Mouse (Mus musculus) thymus, postnatal 10 days (tissue): ENCODE measurements around the gene Ccdc63.
"Not testable (repeated sequence)": the region's sequence is repeated elsewhere in the genome, so short reads cannot be mapped to it uniquely, and the experiment has no call there.

ENCODE experiments used
- DNase-seq, 2 experiments: peaks; one replicate each; pipeline ENCODE4 v3.0.0; 2021; ENCODE audit warnings: low spot score in 2 of 2

The Ccdc63 gene

DNA sequence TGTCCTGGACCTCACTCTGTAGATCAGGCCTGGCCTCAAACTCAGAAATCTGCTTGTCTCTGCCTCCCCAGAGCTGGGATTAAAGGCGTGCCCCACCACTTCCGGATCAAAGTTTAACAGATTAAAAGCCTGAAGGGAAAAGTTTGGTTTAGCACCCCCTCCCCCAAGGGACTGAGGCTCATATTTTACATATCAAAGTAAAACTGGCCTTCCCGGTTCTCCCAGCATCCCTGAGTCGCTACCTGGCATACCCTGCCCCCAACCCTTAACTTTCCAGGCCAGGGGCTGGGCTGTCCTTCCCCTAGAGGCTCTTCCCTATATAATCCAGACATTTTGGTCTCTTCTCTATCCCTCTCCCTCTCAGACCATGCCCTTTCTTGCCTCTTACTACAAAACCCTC is 8.6 kb upstream of the Ccdc63 start:
- DNase-seq: no peak

DNA sequence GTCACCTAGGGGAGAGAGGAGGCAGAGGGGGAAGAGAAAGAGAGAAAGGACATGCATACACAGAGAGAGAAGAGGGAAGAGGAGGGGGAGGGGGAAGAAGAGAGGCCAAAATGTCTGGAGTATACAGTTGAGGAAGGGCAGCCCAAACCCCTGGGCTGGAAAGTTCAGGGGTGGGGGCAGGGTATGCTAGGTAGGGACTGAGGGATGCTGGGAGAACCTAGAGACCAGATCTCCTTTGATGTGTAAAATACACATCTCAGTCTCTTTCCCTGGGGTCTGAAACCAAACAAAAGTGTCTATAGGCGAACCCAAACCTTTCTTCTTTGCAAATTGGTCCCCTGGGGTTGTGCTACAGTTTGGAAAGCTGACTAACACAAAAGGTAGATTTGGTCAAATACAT is 7.5 kb upstream of the Ccdc63 start:
- DNase-seq: no peak

DNA sequence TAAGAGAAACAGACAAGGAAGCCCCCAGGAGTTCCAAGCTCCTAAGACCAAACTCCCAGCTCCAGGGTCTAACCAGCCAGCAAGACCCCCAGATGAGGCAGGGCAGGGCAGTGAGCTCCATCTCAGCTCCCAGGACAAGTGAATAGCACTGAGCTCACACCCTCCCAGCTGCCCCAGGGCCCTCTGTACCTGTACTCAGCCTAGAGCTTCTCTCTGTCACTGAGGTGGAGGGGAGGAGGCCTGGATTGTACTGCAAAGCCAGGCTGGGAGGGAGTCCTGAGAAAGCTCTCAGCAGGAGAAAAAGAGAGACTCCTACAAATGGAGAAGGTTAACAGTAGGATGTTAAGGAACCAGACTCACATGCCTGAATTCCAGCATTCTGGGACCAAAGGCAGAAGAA is 6.0 kb upstream of the Ccdc63 start:
- DNase-seq: no peak

DNA sequence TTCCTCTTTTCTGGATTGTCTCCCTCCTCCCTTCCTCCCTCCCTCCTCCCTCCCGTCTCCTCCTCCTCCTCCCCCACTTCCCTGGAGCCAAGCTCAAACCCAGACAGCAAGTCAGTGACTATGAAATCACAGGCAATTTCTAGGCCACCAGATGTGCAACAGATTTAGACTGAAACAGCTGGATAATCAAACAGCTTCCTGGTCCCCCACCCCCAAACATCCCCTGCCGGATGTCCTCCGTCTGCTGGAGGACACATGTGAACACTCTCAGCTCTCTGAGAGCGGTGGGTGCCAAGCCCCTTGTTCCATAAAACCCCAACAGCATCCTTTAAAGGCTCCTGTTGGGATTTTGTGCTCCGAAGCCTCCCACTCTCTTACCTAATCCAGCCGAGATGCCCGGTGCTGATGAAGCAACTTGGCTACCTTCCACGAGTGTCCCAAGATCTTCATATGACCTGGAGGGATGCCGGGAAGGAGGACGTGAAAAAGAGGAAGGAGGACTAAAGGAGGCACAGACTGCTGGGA is 5.5 kb upstream of the Ccdc63 start:
- peak; percentile 35 to 37 for DNase-seq

DNA sequence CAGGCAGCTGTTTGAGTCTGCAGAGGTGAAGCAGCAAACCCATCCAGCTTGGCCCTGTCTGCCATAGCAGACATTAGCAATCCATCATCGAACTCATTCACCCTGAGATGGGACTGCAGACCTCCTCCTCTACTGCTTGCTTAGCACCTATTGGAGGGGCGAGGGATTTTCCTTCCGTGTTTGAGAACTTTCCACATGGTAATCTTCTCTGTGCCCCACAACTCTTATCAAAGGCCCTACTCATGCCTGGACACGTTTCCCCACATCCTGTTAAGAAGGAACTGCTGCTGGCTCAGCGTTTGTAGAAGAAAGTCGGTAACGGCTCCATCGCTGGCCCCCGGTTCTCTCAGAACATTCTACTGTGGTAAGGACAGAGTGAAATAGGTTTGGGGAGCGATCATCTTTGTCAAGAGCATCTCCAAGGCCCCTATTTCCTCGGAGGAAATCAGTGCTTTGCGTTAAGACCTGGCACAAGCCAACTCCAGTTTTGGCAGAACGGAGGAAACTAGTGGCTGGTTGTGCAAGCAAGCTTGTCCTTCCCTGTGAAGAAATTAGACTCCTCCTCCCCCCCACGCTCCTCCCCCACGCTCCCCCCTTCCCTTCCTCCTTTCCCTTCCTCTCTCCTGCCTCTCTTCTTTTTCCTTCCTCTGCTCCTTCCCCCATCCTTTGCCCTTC is 4.9 kb upstream of the Ccdc63 start:
- DNase-seq: peak; percentile 53 to 80

DNA sequence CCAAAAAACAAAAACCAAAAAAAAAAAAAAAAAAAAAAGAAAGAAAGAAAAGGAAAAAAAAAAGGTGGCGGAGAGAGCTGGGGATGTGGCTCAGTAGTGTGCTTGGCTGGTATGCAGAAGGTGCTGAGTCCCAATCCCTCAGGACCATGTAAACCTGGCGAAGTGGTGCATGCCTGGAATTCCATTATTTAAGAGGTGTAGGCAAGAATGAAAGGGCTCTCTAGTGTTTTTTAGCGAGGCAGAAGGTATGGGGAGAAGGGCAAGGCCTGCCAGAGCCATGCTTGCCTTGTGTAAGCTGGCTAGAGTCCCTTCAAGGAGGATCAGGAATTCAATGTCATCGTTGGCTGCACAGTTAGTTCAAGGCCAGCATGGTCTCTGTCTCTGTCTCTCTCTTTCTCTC is 4.2 kb upstream of the Ccdc63 start:
- no peak for DNase-seq

DNA sequence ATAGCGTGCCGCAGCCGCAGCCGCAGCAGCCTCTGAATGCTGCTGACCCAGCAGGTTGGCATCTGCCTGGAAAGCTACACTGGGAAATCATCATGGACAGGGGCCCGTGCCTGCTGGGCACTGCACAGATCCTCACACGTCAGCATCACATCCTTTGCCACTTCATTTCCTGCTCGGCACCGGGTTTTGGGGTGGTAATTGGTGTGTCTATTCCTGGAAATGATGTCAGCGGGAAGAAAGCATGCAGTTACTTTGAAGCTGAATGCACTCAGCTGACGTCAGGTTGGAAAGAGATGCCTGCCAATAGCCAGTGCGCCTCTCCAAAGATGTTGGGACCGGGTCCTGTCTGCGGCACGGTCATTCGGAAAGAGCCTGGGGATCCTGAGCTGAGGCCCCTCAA is 2.9 kb upstream of the Ccdc63 start:
- DNase-seq: no peak

DNA sequence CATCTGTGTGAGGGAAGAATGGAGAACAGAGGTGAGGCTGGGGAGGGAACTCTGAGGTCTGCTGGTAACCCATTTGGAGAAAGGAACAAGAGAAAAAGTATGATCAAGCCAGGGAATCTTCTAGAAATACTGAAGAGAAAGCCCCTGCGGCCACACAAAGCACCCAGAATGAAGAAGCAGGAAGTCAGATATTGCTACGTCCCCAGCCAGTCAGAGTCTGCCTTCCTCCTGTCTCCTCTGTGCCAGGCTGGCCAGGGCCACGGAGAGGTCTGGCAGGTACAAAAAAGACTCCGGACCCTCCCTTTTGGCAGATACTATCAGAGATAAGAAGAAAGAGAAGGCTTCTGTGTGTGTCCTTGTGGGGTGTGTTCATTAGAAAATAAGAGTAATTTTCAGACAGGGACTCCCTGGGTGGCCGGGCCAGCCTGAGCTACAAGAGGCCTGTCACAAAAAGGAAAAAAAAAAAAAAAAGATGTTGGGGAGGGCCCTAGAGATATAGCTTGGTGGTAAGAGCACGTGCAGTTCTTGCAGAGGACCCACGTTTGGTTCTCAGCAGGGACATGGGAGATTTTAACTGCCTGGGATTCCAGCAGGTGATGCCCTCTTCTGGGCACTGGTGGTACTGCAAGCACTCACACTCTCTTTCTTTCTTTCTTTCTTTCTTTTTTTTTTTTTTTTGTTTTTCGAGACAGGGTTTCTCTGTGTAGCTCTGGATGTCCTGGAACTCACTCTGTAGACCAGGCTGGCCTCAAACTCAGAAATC is 1.8 kb upstream of the Ccdc63 start:
- DNase-seq: peak; percentile 44 to 74

DNA sequence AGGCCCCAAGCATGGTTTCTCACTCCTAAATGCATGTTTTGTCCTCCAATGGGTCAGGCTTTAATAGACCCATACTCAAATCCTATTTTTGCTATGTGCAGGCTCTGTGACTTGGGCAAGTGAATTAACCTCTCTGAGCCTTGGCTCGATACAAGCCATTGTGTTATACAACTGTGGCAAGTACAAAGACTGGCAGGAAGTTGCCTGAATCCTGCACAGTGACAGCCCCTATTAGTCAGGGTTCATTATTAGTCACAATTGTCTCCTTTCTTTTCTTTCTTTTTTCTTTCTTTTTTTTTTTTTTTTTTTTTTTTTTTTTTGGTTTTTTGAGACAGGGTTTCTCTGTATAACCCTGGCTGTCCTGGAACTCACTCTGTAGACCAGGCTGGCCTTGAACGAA is 852 bp downstream of the Ccdc63 start:
- not testable (repeated sequence) for DNase-seq

DNA sequence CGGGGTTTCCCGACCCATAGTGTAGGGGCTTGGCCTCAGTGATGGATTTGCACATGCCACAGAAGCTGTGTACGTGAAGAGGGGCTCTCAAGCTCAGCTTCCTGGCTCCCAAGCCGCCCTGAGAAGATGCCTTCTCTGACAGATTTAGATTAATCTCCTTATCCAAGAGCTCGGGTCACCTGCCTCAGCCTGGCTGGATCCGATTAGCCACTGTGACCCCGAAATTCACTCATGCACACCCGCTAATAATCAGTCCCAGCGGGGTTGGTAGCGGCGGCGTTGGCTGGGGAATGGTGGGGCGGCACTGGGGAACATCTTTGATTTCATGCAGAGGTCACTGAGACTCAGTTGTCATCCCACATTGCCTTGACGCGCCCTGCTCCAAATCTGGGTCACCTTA is 1.8 kb downstream of the Ccdc63 start:
- no peak for DNase-seq

DNA sequence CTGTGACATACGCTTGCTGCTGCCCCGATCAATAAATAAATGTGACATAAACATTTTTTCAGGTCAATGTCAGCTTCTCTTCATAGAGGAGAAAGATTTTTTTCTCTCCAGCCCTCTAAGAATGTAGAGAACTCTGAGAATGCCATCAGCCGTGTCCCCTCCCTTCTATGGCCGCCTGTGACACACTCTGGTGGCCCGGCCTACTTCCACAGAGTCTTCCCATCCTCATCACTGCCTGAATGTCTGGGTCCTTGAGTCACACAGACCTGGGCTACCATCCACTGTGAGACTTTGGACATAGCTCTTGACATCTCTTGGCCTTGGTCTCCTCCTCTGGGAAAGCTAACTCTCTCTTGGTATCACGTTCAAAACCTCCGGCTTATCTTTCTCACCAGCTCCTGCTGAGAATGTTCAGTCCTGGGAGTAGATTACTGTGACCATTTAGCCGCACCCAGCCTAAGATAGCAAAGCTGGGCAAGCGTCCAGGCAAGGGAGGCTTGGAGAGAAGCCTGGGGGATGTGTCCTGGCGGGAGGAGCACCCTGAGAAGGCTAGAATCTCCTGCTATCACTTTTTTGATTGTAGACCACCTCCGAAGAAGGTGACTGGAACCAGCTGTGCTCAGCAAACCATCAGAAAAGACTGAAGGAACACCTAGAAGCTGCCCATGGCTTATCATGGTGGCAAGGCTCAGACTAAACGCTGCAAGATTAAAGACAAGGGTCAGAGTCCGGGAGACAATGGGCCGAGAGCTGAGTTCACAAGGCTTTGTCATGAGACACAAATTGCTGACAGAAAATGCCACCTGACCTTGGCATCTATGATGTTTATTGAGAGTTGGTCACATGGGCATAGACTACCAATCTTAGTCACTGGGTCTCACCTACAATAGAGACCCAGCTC is 3.9 kb downstream of the Ccdc63 start:
- no peak for DNase-seq

DNA sequence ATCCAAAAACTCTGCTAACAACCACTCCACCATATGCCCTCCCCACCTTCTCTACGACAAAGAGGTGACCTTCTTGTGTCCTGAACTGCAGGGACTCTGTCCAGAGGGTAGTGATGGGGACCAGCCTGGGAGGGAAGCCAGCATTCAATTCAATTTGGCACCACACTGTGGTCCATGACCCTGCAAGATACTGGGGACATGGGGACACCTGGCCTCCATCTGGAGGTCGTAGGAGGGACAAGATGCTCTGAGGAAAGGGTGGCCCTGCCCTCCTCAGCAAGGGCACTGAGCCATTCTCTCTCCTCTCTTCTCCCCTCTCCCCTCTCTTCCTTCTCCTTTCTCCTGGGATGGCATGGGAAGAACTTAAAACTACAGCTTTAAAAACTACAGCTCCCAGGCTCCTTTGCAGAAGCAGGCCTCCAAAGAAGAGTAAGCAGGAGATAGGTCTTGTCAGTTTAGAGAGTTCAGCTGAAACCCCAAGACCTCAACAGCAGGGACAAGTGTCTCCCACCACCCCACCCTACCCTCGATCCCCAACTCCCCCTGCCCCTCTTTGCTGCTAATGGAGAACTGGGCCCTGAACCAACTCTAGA is 5.2 kb downstream of the Ccdc63 start:
- no peak for DNase-seq

DNA sequence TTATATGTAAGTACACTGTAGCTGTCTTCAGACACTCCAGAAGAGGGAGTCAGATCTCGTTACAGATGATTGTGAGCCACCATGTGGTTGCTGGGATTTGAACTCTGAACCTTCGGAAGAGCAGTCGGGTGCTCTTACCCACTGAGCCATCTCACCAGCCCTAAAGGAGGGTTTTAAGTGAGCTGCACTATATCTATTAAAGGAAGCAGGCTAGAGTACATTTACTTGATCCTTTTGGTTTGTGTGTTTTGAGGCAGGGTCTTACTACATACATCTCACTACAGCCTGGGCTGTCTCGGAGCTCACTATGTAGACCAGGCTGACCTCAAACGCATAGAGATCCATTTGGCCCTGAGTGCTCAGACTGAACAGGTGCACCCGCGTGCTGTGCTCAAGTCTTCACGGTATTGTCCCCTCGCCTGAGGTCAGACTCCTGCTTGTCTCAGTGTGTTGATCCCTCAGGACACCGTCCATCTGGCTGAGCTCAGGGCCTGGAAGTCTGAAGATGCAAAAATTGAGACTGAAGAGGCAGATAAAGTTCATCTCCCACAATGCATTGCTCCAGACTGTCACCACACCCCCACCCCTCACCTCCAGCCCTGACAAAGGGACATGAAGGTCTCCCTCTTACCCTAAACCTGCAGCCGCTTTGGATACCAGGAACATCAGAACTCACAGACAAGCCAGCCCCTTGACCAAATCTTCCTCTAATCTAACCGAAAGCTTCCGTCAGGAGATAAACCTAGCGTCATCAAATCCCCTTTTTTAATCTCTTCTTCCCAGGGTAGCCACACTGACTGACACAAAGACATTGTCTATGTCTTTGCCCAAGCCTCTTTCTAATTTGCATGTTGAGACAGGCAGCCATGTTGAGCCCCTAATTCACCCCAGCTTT is 6.0 kb downstream of the Ccdc63 start:
- no peak for DNase-seq

DNA sequence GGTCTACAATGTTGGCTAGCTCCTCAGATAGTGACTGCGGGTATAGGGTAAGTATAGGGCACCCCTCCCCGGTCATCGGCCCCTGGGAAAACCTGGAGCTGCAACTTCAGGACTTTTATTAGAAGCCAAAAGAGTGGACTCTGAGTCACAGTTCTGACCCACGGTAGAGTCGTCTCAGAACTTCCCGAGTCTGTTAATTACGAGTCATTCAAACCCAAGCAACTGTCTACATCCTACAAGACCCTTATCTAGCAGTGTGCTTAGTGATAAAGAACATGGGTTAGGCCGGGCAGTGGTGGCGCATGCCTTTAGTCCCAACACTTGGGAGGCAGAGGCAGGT is 7.6 kb downstream of the Ccdc63 start:
- no peak for DNase-seq

DNA sequence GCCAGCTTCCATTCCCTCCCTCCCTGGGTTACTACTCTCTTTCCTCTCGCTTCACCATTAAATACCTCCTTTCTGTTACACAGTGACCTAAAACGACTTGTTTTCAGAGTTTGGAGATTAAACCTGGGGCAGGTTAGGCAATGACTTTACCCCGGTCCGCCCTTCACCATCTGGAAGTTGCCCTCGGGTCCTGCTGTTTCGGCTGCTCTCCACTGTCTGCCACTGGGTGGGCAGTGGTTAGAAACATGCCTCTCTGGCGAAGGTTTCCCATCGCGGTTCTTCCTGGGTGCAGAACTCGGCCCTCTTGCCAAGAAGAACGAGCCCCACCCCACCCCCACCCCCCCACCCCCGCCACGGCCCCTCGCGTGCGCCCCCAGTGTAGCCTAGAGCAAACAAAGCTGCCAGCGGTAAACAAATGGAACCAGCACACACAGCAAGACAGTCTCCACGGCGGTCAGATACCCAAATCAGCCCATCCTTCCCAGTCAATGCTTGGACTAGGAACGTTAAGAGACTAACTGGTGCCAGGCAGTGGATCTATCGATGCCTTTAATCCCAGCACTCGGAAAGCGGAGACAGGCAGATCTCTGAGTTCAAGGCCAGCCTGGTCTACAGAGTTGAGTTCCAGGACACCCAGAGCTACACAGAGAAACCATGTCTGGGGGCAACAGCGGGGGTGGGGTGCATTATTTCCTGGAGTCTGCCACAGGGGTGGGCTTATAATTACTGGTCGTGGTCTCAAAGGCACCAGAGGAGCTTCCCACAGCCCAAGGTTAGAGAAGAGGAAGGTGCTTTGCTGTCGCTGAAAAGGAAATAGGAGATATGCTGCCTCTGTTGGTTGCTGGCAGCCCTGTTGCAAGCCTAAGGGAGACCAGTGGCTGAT is 8.2 kb downstream of the Ccdc63 start:
- no peak for DNase-seq

DNA sequence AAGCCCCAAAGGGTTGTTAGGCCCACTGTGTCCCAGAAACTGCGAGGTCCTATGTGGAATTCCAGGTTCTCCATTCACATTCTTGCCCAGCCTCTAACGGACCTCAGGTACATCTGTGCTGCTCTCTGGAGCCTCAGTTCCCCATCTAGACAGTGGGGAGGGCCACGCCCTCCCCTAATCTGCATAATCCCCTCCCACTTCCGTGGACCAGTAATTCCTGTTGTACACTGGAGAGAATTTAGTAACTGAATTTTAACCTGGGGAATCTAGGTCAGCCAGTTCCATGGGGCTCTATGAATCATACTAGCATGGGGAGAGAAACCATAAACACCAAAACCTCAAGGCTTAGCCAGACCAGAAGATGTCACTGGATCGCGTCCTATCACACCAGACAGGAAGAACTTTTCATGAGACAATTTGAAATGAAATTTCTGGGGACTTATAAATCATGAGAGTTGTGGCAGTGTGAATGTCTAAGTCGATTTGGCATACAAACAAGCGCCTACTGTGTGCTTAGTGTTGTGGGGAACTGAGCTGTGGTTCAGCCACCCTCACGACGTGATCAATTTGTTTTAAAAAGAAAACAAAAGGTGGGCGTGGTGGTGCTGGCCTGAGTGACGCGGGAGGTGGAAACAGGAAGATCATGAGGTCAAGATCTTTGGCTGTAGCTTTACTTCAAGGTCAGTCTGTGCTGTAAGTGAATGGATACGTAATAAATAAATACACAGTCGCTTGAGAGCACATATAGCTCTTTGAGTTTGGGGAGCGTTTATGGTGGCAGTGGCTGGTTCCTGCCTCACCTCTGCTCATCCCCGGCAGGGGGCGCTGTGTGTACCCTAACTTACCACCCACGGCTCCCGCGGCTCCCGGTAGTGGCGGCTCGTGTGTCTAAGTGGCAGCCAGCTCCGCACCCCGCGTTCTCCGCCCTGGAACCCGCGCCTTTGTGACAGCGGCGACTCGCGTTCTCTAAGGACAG is 9.3 kb downstream of the Ccdc63 start:
- peak; percentile 88 to 98 for DNase-seq

DNA sequence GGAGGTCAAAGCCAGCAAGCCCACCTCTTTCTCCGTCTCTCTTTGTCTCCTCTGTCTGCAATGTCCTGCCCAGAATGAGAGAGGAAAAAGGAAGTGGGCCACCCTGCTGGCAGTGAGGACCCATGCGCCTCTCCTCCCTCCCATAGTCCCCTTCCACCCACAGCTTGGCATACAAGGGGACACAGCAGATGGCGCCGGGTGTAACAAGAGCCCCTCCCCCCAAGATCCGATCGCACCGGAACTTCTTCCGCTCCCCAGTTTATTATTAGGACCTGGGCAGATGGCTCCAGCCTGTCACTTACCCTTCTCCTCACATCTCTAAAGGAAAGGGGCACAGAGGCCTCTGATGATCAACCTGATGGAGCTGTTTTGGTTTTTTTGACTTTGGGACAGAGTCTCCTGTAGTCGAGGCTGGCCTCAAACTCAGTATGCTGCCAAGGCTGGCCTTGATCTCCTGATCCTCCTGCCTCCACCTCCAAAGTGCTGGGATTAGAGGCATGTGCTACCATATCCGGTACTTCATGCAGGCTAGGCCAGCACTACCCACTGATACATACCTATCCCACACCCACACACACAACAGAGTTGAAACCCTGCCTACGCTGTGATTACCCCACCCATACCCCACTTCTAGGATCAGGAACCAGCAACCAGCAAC is 10.2 kb downstream of the Ccdc63 start:
- no peak for DNase-seq

DNA sequence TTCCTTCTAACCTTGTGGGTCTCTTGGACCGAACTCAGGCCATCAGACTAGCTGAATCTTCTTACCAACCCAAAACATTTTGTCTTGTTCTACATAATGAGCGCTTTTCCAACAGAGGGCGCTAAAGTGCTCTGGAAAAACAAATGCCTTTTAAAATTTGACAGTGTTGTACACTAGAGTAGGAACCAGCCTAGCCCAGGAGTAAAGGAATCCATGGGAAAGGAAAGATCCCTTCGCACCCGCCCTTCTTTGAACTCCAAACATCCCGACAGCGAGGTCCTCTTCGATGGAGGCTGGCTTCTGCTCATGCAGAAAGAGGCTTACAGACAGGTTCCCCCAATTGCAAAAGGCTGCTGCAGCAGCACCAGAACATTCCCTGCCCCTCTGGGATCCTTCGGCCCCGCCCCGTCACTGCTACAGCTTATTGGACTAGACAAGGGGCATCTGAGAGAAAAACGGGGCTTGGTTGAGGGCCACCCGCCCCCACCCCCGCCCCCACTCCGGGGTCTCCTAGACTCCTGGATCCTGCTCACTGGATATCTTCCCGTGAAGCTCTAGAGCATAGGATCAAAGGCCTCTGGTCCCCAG is 11.5 kb downstream of the Ccdc63 start:
- DNase-seq: peak; percentile 53 to 83
